Mouse (Mus musculus) urinary bladder, postnatal 14 days (tissue): Measurements from ENCODE around the gene Wfs1.
"Not testable (repeated sequence)": the region's sequence is repeated elsewhere in the genome, so short reads cannot be mapped to it uniquely, and the experiment has no call there.

Experiments used
- DNase-seq: peaks from one replicate; pipeline ENCODE4 v3.0.0; 2021; ENCODE audit warnings: low spot score

The Wfs1 gene

DNA sequence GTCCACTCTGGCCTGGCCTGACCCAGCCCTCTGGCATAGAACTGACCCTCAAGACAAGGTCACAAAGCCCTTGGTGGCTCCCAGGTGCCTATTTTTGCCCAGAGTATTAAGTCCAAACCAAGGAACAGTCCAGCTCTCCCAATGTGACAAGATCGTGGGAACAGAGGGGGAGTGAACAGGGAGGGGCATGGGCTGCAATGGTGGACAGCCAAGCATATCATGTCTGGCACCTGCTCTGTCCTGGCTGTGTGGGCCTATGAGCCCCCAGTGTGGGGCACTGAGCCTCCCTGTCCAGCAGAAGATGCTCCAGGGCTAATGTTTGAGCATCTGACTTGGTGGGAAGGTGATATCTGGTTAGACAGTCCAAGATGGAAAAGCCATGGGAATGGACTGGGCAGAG is 2.4 kb downstream of the Wfs1 start:
- DNase-seq = no peak

DNA sequence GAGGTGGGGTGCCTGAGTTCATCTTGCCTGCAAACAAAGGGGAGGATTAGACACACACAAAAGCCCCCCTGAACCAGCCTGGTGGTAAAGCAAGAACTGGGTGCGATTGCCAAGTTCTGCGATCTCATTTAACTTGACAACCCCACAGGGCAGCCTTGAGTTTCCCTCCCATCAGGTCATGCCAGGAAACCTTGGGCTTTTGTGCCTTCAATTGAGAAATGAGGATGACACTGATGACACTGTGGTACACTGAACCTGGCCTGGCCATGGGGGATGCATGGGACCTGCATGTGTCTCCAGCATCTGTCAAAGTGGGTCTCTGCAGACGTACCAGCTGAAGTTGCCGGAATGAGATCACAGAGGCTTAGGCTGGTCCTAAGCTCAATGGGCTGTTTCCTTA is 6.7 kb downstream of the Wfs1 start:
- no peak for DNase-seq

DNA sequence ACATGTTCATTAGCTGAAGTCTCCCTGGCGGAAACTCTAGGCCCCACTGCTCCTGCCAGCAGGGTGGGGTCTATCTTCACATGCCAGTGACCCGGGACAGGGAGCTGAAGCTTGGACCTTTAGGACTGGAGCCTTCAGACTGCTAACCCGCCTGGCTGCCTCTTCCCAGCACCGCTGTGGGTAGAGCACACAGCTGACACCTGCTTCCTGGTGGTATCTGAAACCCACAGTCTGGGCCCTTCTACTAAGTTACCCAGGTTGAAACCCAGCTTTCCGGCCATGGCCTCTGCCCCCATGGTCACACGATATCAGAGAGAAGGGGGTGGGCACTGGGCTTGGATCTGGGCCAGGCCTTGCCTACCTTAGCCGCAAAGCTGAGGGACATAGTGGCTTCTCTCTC is 9.4 kb downstream of the Wfs1 start:
- DNase-seq = no peak

DNA sequence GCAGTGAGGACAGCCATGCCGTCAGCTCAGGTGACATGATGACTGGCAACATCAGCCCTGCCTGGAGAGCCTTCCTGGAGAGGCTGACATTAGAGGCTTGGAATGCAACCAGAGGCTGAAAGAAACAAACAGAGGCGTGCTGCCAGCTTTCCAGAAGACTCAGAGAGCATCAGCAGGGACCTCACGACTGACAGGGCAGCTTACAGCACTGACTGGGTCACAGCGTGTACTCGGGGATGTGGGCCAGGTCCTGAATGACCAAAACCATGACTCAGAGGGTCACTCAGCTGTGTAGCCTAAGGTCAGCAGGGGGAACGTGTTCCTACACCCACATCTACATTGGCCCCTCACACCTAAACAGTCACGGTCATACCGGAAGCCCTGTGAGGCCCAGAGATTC is 10.0 kb downstream of the Wfs1 start:
- no peak for DNase-seq

DNA sequence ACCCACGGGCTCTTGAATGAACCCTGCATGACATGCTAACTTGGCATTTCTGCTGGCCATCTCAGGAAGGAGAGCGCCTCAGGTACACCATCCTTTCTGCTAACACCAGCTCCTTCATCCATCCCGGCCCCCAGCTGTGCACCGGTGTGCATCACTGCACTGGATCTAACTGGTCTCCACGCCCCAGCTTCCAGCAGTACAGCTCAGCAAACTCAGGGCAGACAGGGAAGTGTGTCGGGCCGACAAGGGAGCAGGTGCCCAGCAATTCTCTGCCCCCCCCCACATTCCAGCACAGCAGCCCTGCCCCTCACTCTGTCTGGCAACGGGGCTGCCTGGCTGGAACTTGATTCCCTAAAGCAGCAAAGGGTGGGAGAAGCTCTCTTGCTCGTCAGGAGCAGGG is 11.2 kb downstream of the Wfs1 start:
- DNase-seq = no peak

DNA sequence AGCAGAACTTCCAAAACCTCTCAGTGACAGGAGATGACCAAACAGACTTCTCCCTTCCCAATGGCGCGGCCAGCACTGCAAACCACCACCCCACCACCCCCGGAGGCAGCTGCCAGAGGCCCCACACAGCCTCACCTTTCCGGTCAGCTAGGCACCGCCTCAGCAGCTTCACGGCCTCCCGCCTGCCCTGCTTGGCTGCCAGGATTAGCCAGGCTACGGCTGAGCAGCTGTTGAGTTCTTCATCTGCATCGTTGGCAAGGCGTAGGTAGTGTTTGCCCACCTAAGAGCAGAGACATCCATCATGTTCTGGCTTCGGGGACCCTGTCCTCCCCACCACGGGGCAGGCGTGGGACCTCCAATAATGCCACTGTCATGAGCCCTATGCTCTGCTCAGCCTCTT is 13.7 kb downstream of the Wfs1 start:
- no peak for DNase-seq

DNA sequence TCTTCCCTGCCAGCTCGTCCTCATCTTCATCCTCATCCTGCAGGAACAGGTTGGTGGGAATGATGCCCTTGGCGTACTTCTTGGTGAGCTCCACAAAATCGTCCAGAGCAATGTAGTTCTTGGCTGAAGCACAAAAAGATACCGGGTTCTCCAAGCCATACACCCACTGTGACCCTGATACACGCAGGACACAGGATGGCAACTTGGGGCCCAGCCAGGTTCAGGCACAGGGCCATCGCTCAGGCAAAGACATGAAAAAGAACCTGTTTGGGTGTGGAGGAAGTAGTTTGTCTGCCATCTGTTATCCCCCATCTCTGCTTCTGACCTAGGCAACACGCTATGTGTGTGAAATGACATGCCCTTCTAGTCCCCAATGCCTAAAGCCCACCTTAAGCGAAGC is 17.4 kb downstream of the Wfs1 start:
- no peak for DNase-seq

DNA sequence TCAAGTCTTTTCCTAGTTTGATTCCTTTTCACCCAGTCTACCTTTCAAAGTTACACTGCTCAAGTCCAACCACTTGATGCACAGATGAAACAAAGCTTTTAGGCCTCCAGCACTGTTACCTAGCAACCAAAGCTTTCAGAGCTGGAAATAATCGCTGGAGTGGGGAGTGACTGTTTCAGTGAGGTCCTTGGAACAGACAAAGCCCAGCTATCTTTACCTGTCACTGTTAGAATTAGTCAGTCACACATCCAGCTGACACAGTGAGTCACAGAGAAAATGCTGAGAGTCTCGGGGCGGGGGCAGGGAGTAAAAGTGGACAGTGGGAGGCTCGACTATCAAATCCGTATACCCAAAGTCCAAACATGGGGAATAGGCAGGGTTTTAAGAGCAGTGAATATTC is 28.5 kb downstream of the Wfs1 start:
- DNase-seq = no peak

DNA sequence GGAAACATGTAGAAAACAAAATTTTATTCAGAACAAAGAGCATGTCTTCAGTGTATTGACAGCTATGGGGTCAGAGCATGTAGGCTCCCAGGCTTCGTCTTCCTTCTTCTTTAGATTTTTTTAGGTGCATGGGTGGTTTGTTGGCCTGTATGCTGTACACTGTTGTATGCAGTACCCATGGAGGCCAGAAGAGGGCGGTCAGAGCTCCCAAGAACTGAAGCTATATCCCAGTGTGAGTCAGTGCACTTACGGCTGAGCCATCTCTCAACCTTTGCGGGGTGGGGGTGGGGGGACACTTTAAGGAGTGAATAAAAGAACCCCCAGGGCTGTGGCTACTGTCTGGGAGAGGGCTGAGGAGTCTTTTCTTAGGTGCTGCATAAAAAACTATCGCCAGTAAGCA is 30.2 kb downstream of the Wfs1 start:
- peak; percentile 69 for DNase-seq

DNA sequence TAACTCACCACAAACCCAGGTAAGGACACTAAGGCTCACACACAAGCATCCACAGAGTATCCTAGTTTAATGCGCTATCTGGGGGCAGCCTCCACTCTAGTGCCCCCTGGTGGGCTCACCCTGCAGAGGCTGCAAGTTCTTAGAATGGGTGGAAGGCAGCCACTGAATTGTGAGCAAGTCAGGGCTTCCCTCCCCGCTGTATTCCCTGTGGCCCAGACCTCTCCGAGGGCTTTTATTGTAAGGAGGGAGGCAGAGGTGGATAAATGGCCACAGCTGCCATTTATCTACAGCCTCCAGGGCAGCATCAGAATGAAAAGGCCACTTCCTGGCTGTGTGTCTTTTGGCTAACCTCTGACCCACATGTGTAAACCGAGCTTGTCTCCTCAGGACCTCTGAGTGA is 33.6 kb downstream of the Wfs1 start:
- peak; percentile 21 for DNase-seq

DNA sequence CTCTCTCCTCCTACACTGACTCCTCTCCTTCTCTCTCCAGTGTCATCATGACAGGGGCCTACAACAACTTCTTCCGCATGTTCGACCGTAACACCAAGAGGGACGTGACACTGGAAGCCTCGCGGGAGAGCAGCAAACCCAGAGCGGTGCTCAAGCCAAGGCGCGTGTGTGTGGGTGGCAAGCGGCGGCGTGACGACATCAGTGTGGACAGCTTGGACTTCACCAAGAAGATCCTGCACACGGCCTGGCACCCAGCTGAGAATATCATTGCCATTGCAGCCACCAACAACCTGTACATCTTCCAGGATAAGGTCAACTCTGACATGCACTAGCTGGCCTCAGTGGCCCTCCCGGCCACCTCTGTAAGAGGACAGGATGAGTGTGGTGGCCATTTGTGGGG is 36.7 kb downstream of the Wfs1 start:
- DNase-seq = no peak

DNA sequence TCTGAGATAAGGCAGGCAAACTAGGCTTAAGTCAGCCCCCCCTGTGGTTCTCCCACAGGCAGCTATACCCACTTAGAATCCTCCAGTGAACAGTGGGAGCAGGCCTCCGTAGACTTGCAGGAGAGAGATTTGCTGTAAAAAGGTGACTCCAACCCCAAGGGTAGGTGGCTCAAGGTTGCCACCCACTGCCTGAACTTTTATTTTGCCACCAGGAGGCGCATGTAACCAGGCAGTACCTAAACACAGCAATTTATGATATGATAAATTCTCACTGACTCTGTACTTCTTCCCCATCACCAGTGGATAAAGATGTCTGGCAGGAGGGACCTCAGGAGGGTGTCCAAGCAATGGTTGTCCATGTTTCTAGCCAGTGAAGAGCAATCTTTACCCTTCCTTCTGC is 38.1 kb downstream of the Wfs1 start:
- DNase-seq = no peak

DNA sequence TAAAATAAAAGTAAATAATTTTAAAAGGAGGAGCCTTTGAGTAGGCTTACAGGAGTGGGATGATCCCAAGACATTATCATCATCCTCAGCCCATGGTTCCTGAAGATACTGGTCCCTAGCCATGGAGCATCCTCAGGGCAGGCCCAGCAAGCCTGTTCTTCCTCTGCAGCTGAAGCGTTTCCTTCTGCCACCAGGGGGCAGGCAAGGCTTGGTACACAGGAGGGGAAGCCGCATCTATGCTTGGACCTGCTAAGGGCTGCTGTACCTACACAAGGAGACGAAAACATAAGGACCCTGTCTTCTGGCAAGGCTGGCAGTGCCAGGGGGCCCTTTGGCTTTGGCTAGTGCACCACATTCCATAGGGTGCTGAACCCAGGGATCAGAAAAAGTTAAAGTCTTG is 40.2 kb downstream of the Wfs1 start:
- DNase-seq = peak; percentile 80

DNA sequence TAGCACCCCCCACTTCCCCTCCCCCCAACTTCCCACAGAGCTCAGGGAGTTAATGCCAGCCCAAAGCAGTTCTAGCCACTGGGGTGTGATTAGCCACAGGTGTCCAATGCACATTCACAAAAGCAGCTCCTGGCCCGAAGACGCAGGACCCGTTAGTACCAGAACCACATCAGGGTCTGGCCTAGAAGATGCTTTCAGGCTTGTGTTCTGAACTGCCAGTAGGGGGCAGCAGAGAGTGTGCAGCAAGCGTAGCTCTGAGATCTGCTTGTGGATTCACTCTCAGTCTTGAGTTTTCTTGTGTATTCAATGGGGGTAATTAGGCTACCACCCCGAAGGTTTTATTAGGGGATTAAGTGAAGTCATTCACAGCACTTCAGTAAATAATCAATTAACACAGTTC is 42.6 kb downstream of the Wfs1 start:
- DNase-seq = peak; percentile 54

DNA sequence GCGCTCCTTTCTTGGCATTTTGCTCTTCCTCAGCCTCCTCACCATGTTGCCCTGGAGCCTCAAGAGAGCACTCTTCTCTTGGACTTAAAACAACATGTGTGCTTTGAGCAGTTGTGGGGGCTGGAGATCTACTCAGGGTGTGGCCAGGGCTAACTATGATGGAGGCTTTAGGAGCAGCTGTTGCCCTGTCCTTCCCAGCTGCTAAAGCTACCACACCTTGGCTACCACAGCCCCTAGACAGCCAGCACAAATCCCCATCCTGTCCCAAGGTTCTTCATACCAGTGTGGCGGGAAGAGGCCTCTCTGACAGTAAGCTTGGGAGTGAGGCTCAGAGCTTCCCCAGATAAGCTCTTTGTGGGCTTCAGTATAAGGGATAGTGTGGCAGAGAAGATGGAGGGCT is 43.3 kb downstream of the Wfs1 start:
- no peak for DNase-seq

DNA sequence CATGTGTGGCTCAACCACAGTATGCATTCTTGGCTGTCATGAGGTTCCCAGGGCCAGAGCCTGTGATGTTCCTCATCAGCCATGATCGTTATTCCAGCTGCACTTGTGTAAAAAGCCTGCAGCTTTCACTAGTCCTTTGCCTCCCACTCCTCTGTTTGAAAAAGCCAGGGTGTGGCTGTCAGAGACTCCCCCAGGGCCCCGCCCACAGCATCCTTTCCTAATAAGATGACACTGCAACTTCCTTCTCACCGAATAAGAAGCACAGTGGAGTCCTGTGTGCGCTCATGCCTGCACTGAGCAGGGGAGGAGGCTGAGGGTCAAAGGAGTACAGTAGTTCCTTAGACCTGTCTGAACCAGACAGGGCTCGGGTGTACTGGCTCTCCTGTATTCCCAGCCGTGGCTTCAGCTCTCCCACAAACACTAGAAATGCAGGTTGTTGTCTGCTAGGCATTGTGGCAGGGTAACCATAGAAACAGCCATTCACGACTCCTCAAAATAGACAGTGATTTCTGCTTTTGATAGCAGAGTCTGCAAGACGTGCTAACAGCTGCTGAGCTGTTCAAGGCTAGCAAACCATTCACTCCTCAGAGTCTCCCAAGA is 43.8 kb downstream of the Wfs1 start:
- no peak for DNase-seq

DNA sequence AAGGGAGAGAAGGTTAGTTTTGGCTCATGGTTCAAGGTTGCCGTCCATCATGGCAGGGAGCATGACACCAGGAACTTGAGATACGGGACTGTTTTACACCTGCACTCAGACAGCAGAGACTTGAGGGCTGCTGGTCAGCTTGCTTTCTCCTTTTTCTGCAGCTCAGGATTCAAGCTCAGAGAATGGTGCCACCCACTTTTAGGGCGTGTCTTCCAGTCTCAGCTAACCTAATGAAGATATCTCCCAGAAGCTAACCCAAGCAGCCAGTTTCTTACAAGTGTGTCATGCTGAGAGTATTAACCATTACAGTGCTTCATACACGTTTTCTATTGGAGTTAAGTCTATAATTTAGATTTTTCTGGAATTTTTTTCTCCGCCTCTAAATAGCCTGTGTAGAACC is 44.5 kb downstream of the Wfs1 start:
- no peak for DNase-seq

DNA sequence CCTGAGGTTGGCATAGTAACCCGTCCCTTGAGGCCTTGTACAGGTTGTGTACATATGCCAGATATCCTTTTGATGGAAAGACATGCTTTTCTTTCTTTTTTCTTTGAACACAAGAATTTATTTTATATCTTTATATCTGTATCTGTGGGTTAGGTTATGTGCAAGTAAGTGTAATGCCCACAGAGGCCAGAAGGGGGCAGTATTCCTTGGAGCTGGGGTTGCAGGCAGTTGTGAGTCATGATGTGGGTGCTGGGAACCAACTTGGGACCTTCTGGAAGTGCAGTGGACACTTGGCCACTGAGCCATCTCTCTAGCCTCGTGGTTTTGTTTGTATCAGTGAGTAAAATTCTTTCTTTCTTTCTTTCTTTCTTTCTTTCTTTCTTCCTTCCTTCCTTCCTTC is 46.6 kb downstream of the Wfs1 start:
- DNase-seq = no peak

DNA sequence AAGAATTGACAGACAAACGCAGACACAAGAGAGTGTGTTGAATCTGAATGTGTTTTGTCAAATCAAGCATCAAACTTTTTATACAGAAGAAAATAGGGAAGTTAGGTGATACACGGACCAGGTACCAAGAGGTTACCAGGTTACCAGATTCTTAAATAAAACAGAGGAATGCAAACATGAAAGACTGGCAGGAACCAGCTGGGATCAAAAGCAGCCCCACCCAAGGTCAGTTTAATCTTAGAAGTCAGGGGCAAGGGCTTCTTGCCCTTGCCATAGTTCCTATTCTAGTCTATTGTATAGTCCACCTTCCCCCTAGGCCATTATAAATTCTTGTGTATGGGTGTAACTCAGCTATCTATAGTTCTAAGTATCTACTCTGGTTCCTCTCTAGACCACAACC is 50.0 kb downstream of the Wfs1 start:
- not testable (repeated sequence) for DNase-seq

DNA sequence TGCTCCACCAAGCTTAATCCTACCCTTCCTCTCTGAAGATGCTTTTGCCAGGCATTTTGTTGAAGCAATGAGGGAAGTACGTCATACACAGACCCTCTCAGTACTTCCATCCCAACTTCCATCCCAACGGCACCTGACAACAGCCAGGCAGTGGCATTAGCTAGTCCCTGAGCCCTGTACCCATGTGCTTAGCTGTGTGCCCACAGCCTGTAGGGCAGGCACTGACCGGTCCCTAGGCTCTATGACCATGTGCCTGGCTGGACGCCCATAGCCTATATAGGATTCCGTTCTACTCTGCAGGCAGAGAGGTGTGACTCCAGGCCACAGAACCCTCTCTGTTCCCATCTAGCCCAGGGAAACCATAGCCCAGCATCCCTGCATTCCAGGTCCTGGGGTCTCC is 51.0 kb downstream of the Wfs1 start:
- DNase-seq = no peak

DNA sequence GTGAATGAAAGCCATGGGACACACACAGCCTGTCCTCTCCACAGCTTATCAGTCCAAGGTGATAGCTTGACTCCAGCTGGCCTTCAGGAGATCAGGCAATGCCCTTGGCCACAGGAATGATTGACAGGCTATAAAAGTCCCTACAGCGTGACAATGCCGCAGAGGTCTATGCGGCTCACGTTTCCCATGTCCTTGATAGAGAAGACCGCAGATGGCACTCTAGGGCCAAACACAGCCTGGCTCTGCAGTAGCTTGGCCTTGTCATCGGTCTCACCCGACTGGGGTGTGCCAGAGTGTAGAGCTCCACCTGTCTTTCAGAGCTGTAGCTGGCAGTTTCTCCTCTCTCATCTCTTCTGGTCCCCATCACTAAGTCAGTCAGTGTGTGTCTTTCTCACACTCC is 52.5 kb downstream of the Wfs1 start:
- DNase-seq = no peak

DNA sequence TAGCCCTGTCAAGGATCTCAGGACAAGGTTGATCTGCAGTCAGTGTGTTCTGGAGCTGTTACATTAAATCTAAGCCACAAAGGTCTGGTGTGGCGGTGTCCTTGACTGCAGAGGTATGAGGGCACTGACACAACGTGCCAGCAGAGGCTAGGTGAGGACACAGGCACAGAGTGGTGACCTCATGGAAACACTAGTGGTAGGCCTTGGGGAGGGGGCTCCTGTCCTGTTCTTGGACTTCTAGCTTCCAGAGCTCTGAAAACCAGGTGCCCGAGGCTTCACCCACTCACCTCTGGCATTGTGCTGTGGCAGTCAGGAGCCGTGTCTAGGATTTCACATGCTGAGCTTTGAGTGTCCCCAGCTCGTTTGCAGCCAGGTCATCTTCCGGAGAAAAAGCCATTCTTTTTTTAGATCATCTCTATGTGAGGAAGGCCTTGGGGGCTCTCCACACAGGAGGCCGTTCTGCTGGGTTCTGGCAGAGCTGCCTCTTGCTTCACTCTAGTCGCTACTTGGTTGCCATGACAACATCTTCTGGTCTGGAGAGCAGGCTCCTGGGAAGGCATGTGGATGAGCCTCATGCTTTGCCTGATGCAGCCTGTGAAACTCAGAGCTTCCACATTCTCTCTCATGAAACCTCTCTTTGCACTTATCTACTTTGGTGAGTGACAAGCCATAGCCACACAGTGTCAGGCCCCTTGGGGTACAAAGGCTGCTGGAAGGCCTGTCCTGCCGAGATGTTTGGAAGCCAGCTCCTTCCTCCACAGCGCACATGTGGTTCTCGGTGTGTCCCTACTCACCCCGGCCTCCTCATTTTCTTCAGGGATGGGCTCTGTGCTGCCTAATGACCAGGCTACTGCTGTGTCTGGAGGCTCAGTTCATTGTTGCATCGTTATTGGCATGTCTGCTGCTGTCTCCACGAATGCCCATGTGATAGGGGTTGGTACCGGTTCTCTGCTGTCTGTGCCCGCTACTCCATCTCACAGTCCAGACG is 53.2 kb downstream of the Wfs1 start:
- DNase-seq = no peak

DNA sequence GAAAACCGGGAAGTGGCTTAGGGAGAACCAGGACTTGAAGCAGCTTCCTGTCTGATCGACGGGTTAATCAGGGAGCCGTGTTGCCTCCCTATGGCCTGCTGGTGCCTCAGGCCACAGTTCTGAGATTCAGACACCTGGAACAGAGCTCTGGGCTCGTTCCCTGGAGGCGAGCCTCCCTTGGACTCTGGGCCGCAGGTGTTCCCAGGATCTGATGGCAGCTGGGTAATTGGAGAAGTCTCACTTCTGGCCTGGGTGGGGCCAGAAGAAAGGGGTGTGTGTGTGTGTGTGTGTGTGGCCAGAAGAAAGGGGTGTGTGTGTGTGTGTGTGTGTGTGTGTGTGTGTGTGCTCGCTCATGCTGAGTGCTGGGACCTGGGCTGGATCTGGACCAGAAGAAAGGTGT is 55.6 kb downstream of the Wfs1 start:
- DNase-seq = no peak

DNA sequence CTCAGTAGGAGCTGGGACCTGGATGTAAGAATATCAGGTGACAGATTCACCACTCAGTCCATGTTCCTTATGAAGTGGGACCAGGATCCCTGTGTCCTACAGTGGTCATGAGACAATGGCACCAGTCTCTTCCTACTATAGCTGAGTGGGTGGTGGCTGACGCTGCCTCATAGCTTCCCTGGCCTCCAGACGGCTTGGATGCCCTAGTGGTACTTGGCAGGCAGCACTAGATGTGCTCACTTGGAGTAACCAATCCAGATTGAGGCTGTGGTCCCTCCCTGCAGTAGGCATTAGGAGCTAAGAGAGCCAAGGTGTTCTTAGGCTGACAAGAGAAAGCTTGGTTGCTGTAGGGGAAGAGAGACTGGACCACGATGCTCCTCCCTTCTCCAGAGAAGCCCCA is 59.6 kb downstream of the Wfs1 start:
- no peak for DNase-seq
